Mouse (Mus musculus): Measurements from ENCODE around the gene Matn4. TPM values are rescaled to one million over a fixed set of nuclear protein-coding genes. Genes with fewer than 3 reads are reported as not detected.
A peak's percentile ranks its signal among the peaks of the same experiment; 100 is the strongest.

The Matn4 gene
- polyA plus RNA-seq, 1 experiment: 0.82 TPM

DNA sequence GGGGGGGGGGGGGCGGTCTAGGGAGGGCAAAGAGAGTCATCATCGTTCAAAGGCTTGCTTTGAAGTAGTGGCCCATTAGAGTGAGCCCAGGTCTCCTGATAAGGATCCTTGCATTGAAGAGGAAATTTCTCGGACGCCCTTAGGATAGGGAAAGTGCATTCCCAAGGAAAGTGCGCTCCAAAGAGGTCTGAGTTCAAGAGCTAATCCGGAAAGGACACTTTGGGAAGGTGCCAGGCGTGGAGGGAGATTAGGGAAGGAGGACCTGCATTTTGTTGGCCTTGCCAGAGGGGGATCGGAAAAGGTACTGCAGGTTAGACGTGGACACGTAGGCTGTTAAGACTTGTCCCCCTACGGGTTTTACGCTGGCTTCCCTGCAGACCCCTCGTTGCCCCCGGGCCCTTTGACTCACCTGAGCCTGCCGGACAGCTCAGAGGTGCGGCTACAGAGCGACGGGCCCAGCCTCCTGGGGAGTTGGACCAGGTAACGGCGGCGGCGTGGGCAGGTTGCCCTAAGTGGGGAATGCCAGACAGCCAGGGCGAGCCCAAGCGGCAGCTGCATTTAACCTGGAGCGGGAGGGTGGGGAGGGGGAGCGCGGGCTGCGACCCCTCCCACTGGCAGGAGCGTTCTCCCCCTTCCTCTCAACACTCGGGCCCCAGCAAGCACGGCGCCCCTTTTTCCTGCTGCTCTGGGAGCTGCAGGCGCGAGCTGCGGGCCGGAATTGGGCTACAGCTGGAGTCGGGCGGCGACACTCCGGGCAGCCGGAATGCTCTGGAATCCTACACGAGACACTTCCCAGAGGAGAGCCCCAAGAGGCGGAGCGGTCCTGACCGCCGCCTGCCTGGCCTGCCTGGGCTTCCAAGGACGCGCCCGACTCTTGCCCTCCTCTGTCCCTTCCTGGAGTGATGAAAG, 624 bp downstream of the Matn4 start:
- WGBS: 15% methylated on average over 35 of the region's 49 CpGs
- Histone ChIP-seq H3K27ac (ENCODE audit: insufficient read depth, low read length) (no peak overlapping the region), H3K36me3 (ENCODE audit: control insufficient read depth, insufficient read depth, low read length) (no peaks in the 10 kb centered on the region), H3K4me3 (ENCODE audit: extremely low read depth, insufficient read depth, insufficient read length) (no peak overlapping the region), H3K27me3 (ENCODE audit: control insufficient read depth, insufficient read depth, low read length) (peaks cover 19% of the 10 kb centered on the region), H3K4me1 (ENCODE audit: control insufficient read depth, insufficient read depth, insufficient read length) (no peaks in the 10 kb centered on the region; the same call in 1 of the 2 replicates)
- TF ChIP-seq POLR2A (IDR thresholded peaks at IDR 0.05; ENCODE audit: low read depth, low read length): no peak
- no peak for DNase-seq (ENCODE audit: low read depth in 1 of 2, low spot score in 2 of 2)

DNA sequence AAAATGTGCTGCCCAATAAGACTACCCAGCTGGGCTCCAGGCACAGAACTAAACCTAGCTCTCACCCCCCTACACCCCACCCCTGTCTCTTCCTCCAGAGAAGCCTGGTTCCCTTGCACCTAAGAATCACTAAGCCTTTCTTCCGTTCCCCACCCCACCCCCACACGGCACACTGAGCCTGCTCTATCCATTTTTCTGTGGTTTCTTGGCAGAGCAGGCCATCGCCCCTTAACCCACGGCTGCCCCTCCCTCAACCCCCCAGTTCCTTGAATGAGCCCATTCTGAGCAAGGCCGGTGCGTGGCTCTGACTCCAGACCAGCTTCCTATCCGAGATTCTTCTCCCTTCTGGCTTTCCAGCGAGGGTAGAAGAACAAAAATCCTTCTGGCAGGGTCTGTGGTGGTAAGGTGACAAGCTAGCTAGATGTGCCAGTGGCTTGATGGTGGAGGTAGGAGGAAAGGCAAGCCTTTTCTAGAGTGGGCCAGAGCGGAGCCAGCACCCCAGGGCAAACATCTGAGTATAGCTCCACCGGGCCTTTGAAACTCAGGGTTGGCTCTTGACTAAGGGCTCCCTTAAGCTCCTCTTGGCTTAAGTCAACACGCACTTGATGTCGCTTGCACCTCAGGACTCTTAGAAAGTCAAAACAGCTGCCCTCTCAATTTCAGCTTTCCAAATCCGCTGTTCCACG, 1.4 kb downstream of the Matn4 start:
- Histone ChIP-seq H3K27me3 (ENCODE audit: control insufficient read depth, insufficient read depth, low read length) (peaks cover 20% of the 10 kb centered on the region), H3K4me1 (ENCODE audit: control insufficient read depth, insufficient read depth, insufficient read length) (no peaks in the 10 kb centered on the region; the same call in 1 of the 2 replicates), H3K27ac (ENCODE audit: insufficient read depth, low read length) (no peak overlapping the region), H3K4me3 (ENCODE audit: extremely low read depth, insufficient read depth, insufficient read length) (no peak overlapping the region), H3K36me3 (ENCODE audit: control insufficient read depth, insufficient read depth, low read length) (no peaks in the 10 kb centered on the region)
- TF ChIP-seq POLR2A (IDR thresholded peaks at IDR 0.05; ENCODE audit: low read depth, low read length) (no peak), CTCF (IDR thresholded peaks at IDR 0.05; ENCODE audit: extremely low read depth, insufficient read depth, insufficient read length, insufficient replicate concordance) (no peak)
- WGBS: 22% methylated on average over 14 of the region's 14 CpGs
- no peak for DNase-seq (ENCODE audit: low read depth in 1 of 2, low spot score in 2 of 2)

DNA sequence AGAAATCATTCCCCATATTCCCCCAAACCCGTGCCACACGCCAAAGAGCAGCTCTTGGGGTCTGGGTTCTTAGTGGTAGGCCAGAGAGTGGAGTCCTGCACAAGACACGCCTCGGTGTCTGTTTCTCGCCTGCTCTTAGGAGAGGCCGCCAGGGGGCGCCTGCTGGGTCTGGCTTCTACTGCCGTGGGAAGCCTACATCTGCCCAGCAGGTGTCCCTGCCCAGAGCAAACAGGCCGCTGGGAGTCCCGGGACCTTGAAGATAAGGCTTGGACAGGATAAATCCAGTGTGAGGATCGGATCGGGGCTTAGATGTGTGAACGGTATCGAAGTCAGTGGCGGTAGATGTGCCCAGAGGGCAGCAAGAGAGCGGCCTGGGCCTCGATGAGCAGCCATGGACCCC, 2.1 kb downstream of the Matn4 start, which contains the start of gene Rbpjl:
TSS of gene Rbpjl (plus strand) at position 236 of the 400 bp plus-strand sequence.
- H3K4me1 ChIP-seq (ENCODE audit: control insufficient read depth, insufficient read depth, insufficient read length): no peaks in the 10 kb centered on the region; the same call in 1 of the 2 replicates
- 5% methylated on average over 17 of the region's 17 CpGs for WGBS
- DNase-seq (ENCODE audit: low read depth in 1 of 2, low spot score in 2 of 2): peak; percentile 56 to 75
- H3K4me3 ChIP-seq (ENCODE audit: extremely low read depth, insufficient read depth, insufficient read length): no peak within 1 kb of the TSS
- TF ChIP-seq CTCF (IDR thresholded peaks at IDR 0.05; ENCODE audit: extremely low read depth, insufficient read depth, insufficient read length, insufficient replicate concordance) (peak; percentile 93), POLR2A (IDR thresholded peaks at IDR 0.05; ENCODE audit: low read depth, low read length) (no peak)
- no peaks in the 10 kb centered on the region for H3K36me3 ChIP-seq (ENCODE audit: control insufficient read depth, insufficient read depth, low read length)
- no peak within 1 kb of the TSS for H3K27ac ChIP-seq (ENCODE audit: insufficient read depth, low read length)
- H3K27me3 ChIP-seq (ENCODE audit: control insufficient read depth, insufficient read depth, low read length): peaks cover 19% of the 10 kb centered on the region

DNA sequence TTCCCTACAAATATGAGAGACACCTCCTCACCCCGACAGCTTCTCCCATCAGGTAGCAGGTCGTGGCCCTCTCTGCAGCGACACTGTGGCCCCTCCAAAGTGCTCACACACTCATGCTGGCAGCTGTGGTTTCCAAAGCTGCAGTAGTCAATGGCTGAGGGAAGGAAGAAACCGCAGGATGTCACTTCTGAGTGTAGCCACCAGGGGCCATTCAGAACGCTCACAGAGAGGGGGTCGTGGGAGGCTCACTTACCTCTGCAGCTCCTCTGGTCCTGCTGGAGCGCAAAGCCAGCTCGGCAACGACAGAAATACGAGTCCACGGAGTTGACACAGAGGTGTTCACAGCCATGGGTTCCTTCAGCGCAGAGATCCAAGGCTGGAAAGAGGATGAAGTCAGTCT, 8.0 kb downstream of the Matn4 start:
- no peak overlapping the region for H3K27ac ChIP-seq (ENCODE audit: insufficient read depth, low read length)
- TF ChIP-seq CTCF (IDR thresholded peaks at IDR 0.05; ENCODE audit: extremely low read depth, insufficient read depth, insufficient read length, insufficient replicate concordance) (no peak), POLR2A (IDR thresholded peaks at IDR 0.05; ENCODE audit: low read depth, low read length) (no peak)
- H3K4me1 ChIP-seq (ENCODE audit: control insufficient read depth, insufficient read depth, insufficient read length): no peaks in the 10 kb centered on the region; the same call in 1 of the 2 replicates
- no peaks in the 10 kb centered on the region for H3K36me3 ChIP-seq (ENCODE audit: control insufficient read depth, insufficient read depth, low read length)
- peaks cover 8% of the 10 kb centered on the region for H3K27me3 ChIP-seq (ENCODE audit: control insufficient read depth, insufficient read depth, low read length)
- H3K4me3 ChIP-seq (ENCODE audit: extremely low read depth, insufficient read depth, insufficient read length): no peak overlapping the region
- no peak for DNase-seq (ENCODE audit: low read depth in 1 of 2, low spot score in 2 of 2)
- whole genome bisulfite sequencing: 58% methylated on average over 12 of the region's 12 CpGs

- 75% methylated on average over 7 of the region's 7 CpGs for WGBS
- TF ChIP-seq POLR2A (IDR thresholded peaks at IDR 0.05; ENCODE audit: low read depth, low read length) (no peak), CTCF (IDR thresholded peaks at IDR 0.05; ENCODE audit: extremely low read depth, insufficient read depth, insufficient read length, insufficient replicate concordance) (no peak)
These were observed 8.9 kb downstream of the Matn4 start for GRCm38 (mm10) chr2:164396076-164396475.

DNA sequence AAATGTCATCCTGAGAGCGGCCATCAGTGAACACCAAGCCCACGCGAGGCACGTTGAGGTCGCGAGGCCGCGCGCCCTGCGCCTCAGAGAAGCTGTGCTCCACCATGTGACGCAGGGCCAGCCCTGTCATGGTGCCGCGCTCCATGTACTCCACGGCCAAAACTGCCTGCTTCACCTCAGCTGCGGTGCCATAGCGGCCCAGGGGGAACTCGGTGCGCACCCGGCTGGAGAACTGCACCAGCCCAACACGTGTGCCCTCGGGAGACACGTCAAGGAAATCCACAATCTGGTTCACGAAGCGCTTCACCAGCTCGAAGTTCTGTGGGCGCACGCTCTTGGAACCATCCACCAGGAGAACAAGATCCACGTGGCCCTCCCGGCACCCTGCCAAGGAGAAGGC, 11.8 kb downstream of the Matn4 start:
- DNase-seq (ENCODE audit: low read depth in 1 of 2, low spot score in 2 of 2): no peak
- no peaks in the 10 kb centered on the region; the same call in none of the 2 replicates for H3K4me1 ChIP-seq (ENCODE audit: control insufficient read depth, insufficient read depth, insufficient read length)
- no peaks in the 10 kb centered on the region for H3K36me3 ChIP-seq (ENCODE audit: control insufficient read depth, insufficient read depth, low read length)
- H3K27ac ChIP-seq (ENCODE audit: insufficient read depth, low read length): no peak overlapping the region
- 79% methylated on average over 29 of the region's 29 CpGs for WGBS
- H3K4me3 ChIP-seq (ENCODE audit: extremely low read depth, insufficient read depth, insufficient read length): no peak overlapping the region
- no peaks in the 10 kb centered on the region for H3K27me3 ChIP-seq (ENCODE audit: control insufficient read depth, insufficient read depth, low read length)
- TF ChIP-seq POLR2A (IDR thresholded peaks at IDR 0.05; ENCODE audit: low read depth, low read length): no peak
- TF ChIP-seq CTCF (IDR thresholded peaks at IDR 0.05; ENCODE audit: extremely low read depth, insufficient read depth, insufficient read length, insufficient replicate concordance): no peak

More at GRCm38 (mm10) chr2:164396076-164396475, 8.9 kb downstream of the Matn4 start:
- Histone ChIP-seq H3K36me3 (ENCODE audit: control insufficient read depth, insufficient read depth, low read length) (no peaks in the 10 kb centered on the region), H3K27me3 (ENCODE audit: control insufficient read depth, insufficient read depth, low read length) (peaks cover 8% of the 10 kb centered on the region), H3K27ac (ENCODE audit: insufficient read depth, low read length) (no peak overlapping the region), H3K4me1 (ENCODE audit: control insufficient read depth, insufficient read depth, insufficient read length) (no peaks in the 10 kb centered on the region; the same call in 1 of the 2 replicates), H3K4me3 (ENCODE audit: extremely low read depth, insufficient read depth, insufficient read length) (no peak overlapping the region)
- no peak for DNase-seq (ENCODE audit: low read depth in 1 of 2, low spot score in 2 of 2)
